Mouse (Mus musculus): ENCODE data around the gene Yrdc. TPM values are rescaled to one million over a fixed set of nuclear protein-coding genes. Genes with fewer than 3 reads are reported as not detected.

Yrdc gene
- total RNA-seq (2021), result 35.0 and 48.6 TPM in 2 replicates
- long read RNA-seq, transcript Yrdc-202 (4 exons, 724 nt), result minor isoform, 7 of 60 reads
- long read RNA-seq, transcript Yrdc-201 (5 exons, 1,634 nt), result major isoform, 46 of 60 reads
- long read RNA-seq, partial matches to known transcripts, result 2 of 60 reads
- long read RNA-seq, other reads (novel, unspliced or antisense), result 5 of 60 reads

GRCm38 (mm10) chr4:124850261-124850913, at the start of gene Yrdc:
Gene Yrdc, plus strand, starts transcription at chr4:124850679.
- DNase-seq, result peak; percentile 94

GRCm38 (mm10) chr4:124801552-124802308, 48.7 kb upstream of the Yrdc start, which contains the start of gene Mtf1:
Gene Mtf1, plus strand, starts transcription at chr4:124802104.
- peak; percentile 89 for DNase-seq

GRCm38 (mm10) chr4:124802309-124803260, 47.9 kb upstream of the Yrdc start:
- DNase-seq, result peak; percentile 96

GRCm38 (mm10) chr4:124803406-124803805, 47.1 kb upstream of the Yrdc start:
- no peak for DNase-seq

- no peak for DNase-seq
Observed at GRCm38 (mm10) chr4:124808511-124808910, 42.0 kb upstream of the Yrdc start.

- no peak for DNase-seq
Observed at GRCm38 (mm10) chr4:124809136-124809883, 41.2 kb upstream of the Yrdc start.

GRCm38 (mm10) chr4:124810056-124810455, 40.4 kb upstream of the Yrdc start:
- DNase-seq, result no peak

- DNase-seq, result no peak
Observed at GRCm38 (mm10) chr4:124811347-124811975, 39.0 kb upstream of the Yrdc start.

- DNase-seq, result peak; percentile 26
Observed at GRCm38 (mm10) chr4:124815901-124816300, 34.6 kb upstream of the Yrdc start.

- peak; percentile 52 for DNase-seq
Observed at GRCm38 (mm10) chr4:124817803-124818202, 32.7 kb upstream of the Yrdc start.

- no peak for DNase-seq
Observed at GRCm38 (mm10) chr4:124818832-124819231, 31.6 kb upstream of the Yrdc start.

GRCm38 (mm10) chr4:124824967-124825366, 25.5 kb upstream of the Yrdc start:
- DNase-seq, result no peak

- no peak for DNase-seq
Observed at GRCm38 (mm10) chr4:124825371-124825965, 25.0 kb upstream of the Yrdc start.

GRCm38 (mm10) chr4:124829671-124830070, 20.8 kb upstream of the Yrdc start:
- no peak for DNase-seq

- DNase-seq, result no peak
Observed at GRCm38 (mm10) chr4:124832796-124833195, 17.7 kb upstream of the Yrdc start.

- DNase-seq, result no peak
Observed at GRCm38 (mm10) chr4:124838035-124838700, 12.3 kb upstream of the Yrdc start.

GRCm38 (mm10) chr4:124840998-124841397, 9.5 kb upstream of the Yrdc start:
- no peak for DNase-seq

GRCm38 (mm10) chr4:124843493-124843892, 7.0 kb upstream of the Yrdc start:
- DNase-seq, result peak; percentile 37

- DNase-seq, result peak; percentile 81
Observed at GRCm38 (mm10) chr4:124847573-124847972, 2.9 kb upstream of the Yrdc start.
